Mouse (Mus musculus): ENCODE data around the gene Mgl2.

Gene Mgl2

GRCm38 (mm10) chr11:70171181-70171580, 41.1 kb downstream of the Mgl2 start:
- peak; percentile 91 for DNase-seq

- DNase-seq, result peak; percentile 61
These were observed 41.7 kb downstream of the Mgl2 start for GRCm38 (mm10) chr11:70171847-70172246.

- DNase-seq, result peak; percentile 40
These were observed 42.2 kb downstream of the Mgl2 start for GRCm38 (mm10) chr11:70172298-70172697.

GRCm38 (mm10) chr11:70174491-70174890, 44.4 kb downstream of the Mgl2 start:
- peak; percentile 91 for DNase-seq

GRCm38 (mm10) chr11:70177647-70178046, 47.5 kb downstream of the Mgl2 start:
- no peak for DNase-seq

GRCm38 (mm10) chr11:70178311-70178710, 48.2 kb downstream of the Mgl2 start:
- no peak for DNase-seq

GRCm38 (mm10) chr11:70178756-70179155, 48.6 kb downstream of the Mgl2 start:
- no peak for DNase-seq

GRCm38 (mm10) chr11:70179401-70179800, 49.3 kb downstream of the Mgl2 start:
- no peak for DNase-seq

GRCm38 (mm10) chr11:70180496-70180895, 50.4 kb downstream of the Mgl2 start:
- no peak for DNase-seq

- no peak for DNase-seq
These were observed 55.0 kb downstream of the Mgl2 start for GRCm38 (mm10) chr11:70185120-70185519.
